Mouse (Mus musculus): ENCODE data around the gene 4933427I04Rik. TPM values are rescaled to one million over a fixed set of nuclear protein-coding genes. Genes with fewer than 3 reads are reported as not detected.
A peak's percentile ranks its signal among the peaks of the same experiment; 100 is the strongest.

Gene 4933427I04Rik
- total and polyA plus RNA-seq, 3 experiments: not detected

- dilution Hi-C loops (cut with MboI; ENCODE audit: extremely low pct_ligation_motif_present, extremely low pct_unique_long_range_greater_than_20kb, low sequenced_read_pairs): no loop called here
- Histone ChIP-seq H3K4me2 (ENCODE audit: insufficient read depth, low read depth, poor library complexity, severe bottlenecking) (no peak overlapping the region), H3K36me3 (replicated peaks in 1 of 2; ENCODE audit: control insufficient read depth in 1 of 2, insufficient read depth in 1 of 2, low read length in 1 of 2) (peaks cover 0 to 2% of the 10 kb centered on the region in 2 experiments), H3K4me1 (ENCODE audit: control insufficient read depth in 1 of 2, insufficient read depth in 2 of 2) (no peaks in the 10 kb centered on the region), H3K27me3 (replicated peaks) (peaks cover 8% of the 10 kb centered on the region), H3K4me3 (replicated peaks in 1 of 3; ENCODE audit: low read depth in 2 of 3, low read length in 2 of 3, poor library complexity in 1 of 3) (no peak overlapping the region), H3K9ac (ENCODE audit: insufficient read depth, low read depth) (no peak overlapping the region), H3K9me3 (replicated peaks; ENCODE audit: low read length) (no peaks in the 10 kb centered on the region), H3K79me2 (replicated peaks; ENCODE audit: control insufficient read depth, extremely low read depth, insufficient read depth, poor library complexity, severe bottlenecking) (no peaks in the 10 kb centered on the region), H3K27ac (ENCODE audit: insufficient read depth, low read depth) (no peak overlapping the region)
- in situ Hi-C loops (cut with MboI; ENCODE audit: low pct_ligation_motif_present, low pct_unique_long_range_greater_than_20kb, low sequenced_read_pairs): no loop called here
- no peak for DNase-seq (ENCODE audit: extremely low read depth)
- no peak for TF ChIP-seq MAZ (IDR thresholded peaks at IDR 0.05; ENCODE audit: low read depth, low read length)
- no peak for TF ChIP-seq JUND (conservative IDR thresholded peaks at IDR 0.05; ENCODE audit: low read depth, low read length)
- TF ChIP-seq USF2 (conservative IDR thresholded peaks at IDR 0.05; ENCODE audit: low read depth, low read length): no peak
- no peak for TF ChIP-seq MAFK (IDR thresholded peaks at IDR 0.05; ENCODE audit: insufficient replicate concordance, low read length)
- no peak for TF ChIP-seq USF1 (IDR thresholded peaks at IDR 0.05; ENCODE audit: low read depth, low read length)
- no peak for TF ChIP-seq IRF4 (IDR thresholded peaks at IDR 0.05; ENCODE audit: low read depth, low read length)
- TF ChIP-seq NRF1 (IDR thresholded peaks at IDR 0.05; ENCODE audit: low read depth, low read length): no peak
- no peak for TF ChIP-seq ZNF384 (IDR thresholded peaks at IDR 0.05; ENCODE audit: low read depth, low read length)
These were observed 34.8 kb downstream of the 4933427I04Rik start for GRCm38 (mm10) chr4:123894295-123894694.

DNA sequence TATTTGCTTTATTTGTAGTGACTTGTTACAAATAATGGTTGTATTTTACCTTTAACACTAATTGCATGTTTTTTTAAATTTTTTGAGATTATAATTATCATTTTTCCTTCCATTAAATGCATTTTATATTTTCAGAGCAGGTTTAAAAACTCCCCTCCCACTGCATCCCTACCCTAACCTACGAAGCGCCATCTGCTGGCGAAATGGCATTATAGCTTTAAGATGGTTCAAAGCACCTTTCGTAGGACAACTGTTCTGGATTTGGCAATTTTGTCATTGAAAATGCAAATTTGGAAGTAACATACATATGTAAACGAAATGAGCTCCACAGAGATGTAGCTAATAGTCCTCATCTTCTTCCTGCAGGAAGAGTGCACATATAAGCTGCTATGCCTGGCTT, 39.2 kb downstream of the 4933427I04Rik start:
- peak; percentile 77 for TF ChIP-seq SMC3 (IDR thresholded peaks at IDR 0.05; ENCODE audit: low read depth, low read length)
- TF ChIP-seq E2F4 (IDR thresholded peaks at IDR 0.05; ENCODE audit: insufficient replicate concordance, low read depth, low read length): no peak
- peak; percentile 69 to 76 for TF ChIP-seq CTCF (conservative IDR thresholded peaks at IDR 0.05 in 1 of 2, IDR thresholded peaks at IDR 0.05 in 1 of 2; ENCODE audit: low read depth in 2 of 2, low read length in 2 of 2)
- no peak for TF ChIP-seq MEF2A (IDR thresholded peaks at IDR 0.05; ENCODE audit: borderline replicate concordance, low read depth, low read length)
- TF ChIP-seq ZKSCAN1 (IDR thresholded peaks at IDR 0.05; ENCODE audit: borderline replicate concordance, low read depth, low read length): no peak
- no peak for TF ChIP-seq GABPA (IDR thresholded peaks at IDR 0.05; ENCODE audit: insufficient replicate concordance, low read depth, low read length)
- no peak for TF ChIP-seq ELF1 (IDR thresholded peaks at IDR 0.05; ENCODE audit: low read depth, low read length)
- TF ChIP-seq RAD21 (IDR thresholded peaks at IDR 0.05; ENCODE audit: low read depth, low read length): peak; percentile 40
- H3K36me3 ChIP-seq (replicated peaks in 1 of 2; ENCODE audit: control insufficient read depth in 1 of 2, insufficient read depth in 1 of 2, low read length in 1 of 2): peaks cover 0 to 2% of the 10 kb centered on the region in 2 experiments
- H3K4me2 ChIP-seq (ENCODE audit: insufficient read depth, low read depth, poor library complexity, severe bottlenecking): no peak overlapping the region
- no peak overlapping the region for H3K27ac ChIP-seq (ENCODE audit: insufficient read depth, low read depth)
- no peaks in the 10 kb centered on the region for H3K27me3 ChIP-seq (replicated peaks)
- no peak overlapping the region for H3K4me3 ChIP-seq (replicated peaks in 1 of 3; ENCODE audit: low read depth in 2 of 3, low read length in 2 of 3, poor library complexity in 1 of 3)
- in situ Hi-C loops (cut with MboI; ENCODE audit: low pct_ligation_motif_present, low pct_unique_long_range_greater_than_20kb, low sequenced_read_pairs) (no loop called here), dilution Hi-C loops (cut with MboI; ENCODE audit: extremely low pct_ligation_motif_present, extremely low pct_unique_long_range_greater_than_20kb, low sequenced_read_pairs) (no loop called here)
- no peaks in the 10 kb centered on the region for H3K9me3 ChIP-seq (replicated peaks; ENCODE audit: low read length)
- H3K79me2 ChIP-seq (replicated peaks; ENCODE audit: control insufficient read depth, extremely low read depth, insufficient read depth, poor library complexity, severe bottlenecking): no peaks in the 10 kb centered on the region
- H3K9ac ChIP-seq (ENCODE audit: insufficient read depth, low read depth): no peak overlapping the region
- peak; percentile 56 for DNase-seq (ENCODE audit: extremely low read depth)
- peaks cover 0 to 5% of the 10 kb centered on the region in 2 experiments; a peak in 2 of 4 replicates for H3K4me1 ChIP-seq (ENCODE audit: control insufficient read depth in 1 of 2, insufficient read depth in 2 of 2)
